11 mouse cellular contexts compared by ENCODE assay signal in genomic region chr6:71930053-71930452, GRCm38 (mm10). TPM values are rescaled to one million over a fixed set of nuclear protein-coding genes. Genes with fewer than 3 reads are reported as not detected.
DNase-seq lines count a peak whose midpoint lies in the region; ATAC-seq and TF ChIP-seq lines count a peak whose summit lies in the region.
"Had no signal": no experiment of that assay in that cellular context is flagged by ENCODE, and none has a peak within 500 bp of the region (broad histone marks: within the 10 kb centered on the region; RNA-seq: fewer than 3 reads in every experiment).

No protein-coding gene starts in this region.

- 89% methylated on average over 10 of the region's 10 CpGs for WGBS in forebrain, embryonic 13.5 days

- H3K27ac ChIP-seq in layer of hippocampus, adult 2 months: no peak overlapping the region
- no peak overlapping the region for H3K27ac ChIP-seq in forebrain, embryonic 13.5 days
- H3K27ac ChIP-seq: liver, embryonic 14.5 days had no signal

- peak; percentile 64 for ATAC-seq in common myeloid progenitor, adult 5-6 weeks (replicated peaks; ENCODE audit: low read depth, poor library complexity, severe bottlenecking)
- no peak for ATAC-seq in forebrain, embryonic 13.5 days

- H3K4me2 ChIP-seq in forebrain, embryonic 13.5 days: no peak overlapping the region

- H3K36me3 ChIP-seq in forebrain, embryonic 13.5 days (ENCODE audit: poor library complexity, severe bottlenecking): peaks cover 82% of the 10 kb centered on the region

- no peaks in the 10 kb centered on the region for H3K27me3 ChIP-seq in forebrain, embryonic 13.5 days

- DNase-seq in layer of hippocampus, adult 9-11 months: peak; percentile 68
- no peak for DNase-seq in layer of hippocampus, adult 2 months (ENCODE audit: low spot score in 2 of 2)
- DNase-seq in MN1 (ENCODE audit: low spot score): peak; percentile 23
- DNase-seq in monocyte, adult 2 months (ENCODE audit: low read depth in 1 of 2, low spot score in 2 of 2): peak; percentile 74 to 80
- DNase-seq in cerebellum, postnatal 4 days (ENCODE audit: low spot score in 2 of 2): no peak
- DNase-seq: gastrocnemius, postnatal 14 days; heart, postnatal 4 days; kidney, adult 18-20 months had no signal

- no peaks in the 10 kb centered on the region for H3K9me3 ChIP-seq in forebrain, embryonic 13.5 days (replicated peaks)

- no peak overlapping the region for H3K9ac ChIP-seq in forebrain, embryonic 13.5 days
- H3K9ac ChIP-seq: liver, embryonic 14.5 days had no signal

- H3K4me3 ChIP-seq in layer of hippocampus, adult 2 months: no peak overlapping the region
- H3K4me3 ChIP-seq in forebrain, embryonic 13.5 days: no peak overlapping the region

- no peak for TF ChIP-seq CTCF in layer of hippocampus, adult 2 months (conservative IDR thresholded peaks at IDR 0.05)

- H3K4me1 ChIP-seq in forebrain, embryonic 13.5 days: no peaks in the 10 kb centered on the region

RNA-seq across cellular contexts. Expression of gene Polr1a, which starts 21.2 kb away (rescaled TPM):
- total RNA-seq in layer of hippocampus, adult 2 months (2021): 10 to 100 TPM; 33.7 to 35.4 TPM
- total RNA-seq in common myeloid progenitor, adult 5-6 weeks (2017): 73.8 and 101 TPM in 2 replicates
- polyA plus RNA-seq in forebrain, embryonic 13.5 days (2015; fragmentation: Nextera tagmentation; extraction: Ambion mirVana): 19.2 and 25.2 TPM in 2 replicates

RNA-seq across cellular contexts. Expression of gene Ptcd3, which starts 21.5 kb away (rescaled TPM):
- 10 to 100 TPM; 71.0 to 74.8 TPM for total RNA-seq in layer of hippocampus, adult 2 months (2021)
- total RNA-seq in common myeloid progenitor, adult 5-6 weeks (2017): 159 and 193 TPM in 2 replicates
- polyA plus RNA-seq in forebrain, embryonic 13.5 days (2015; fragmentation: Nextera tagmentation; extraction: Ambion mirVana): 98.1 and 112 TPM in 2 replicates

Comparison
In these comparisons a context has a peak if more than half of its experiments do, and no peak if none do; other contexts are left out.
1. DNase-seq: peak in layer of hippocampus, adult 9-11 months (single experiment), MN1 (single experiment) and monocyte, adult 2 months (2 of 2); none in layer of hippocampus, adult 2 months (0 of 2) and cerebellum, postnatal 4 days (0 of 2).